Comparison of ENCODE assay signal across 10 mouse cellular contexts in the genomic region with DNA sequence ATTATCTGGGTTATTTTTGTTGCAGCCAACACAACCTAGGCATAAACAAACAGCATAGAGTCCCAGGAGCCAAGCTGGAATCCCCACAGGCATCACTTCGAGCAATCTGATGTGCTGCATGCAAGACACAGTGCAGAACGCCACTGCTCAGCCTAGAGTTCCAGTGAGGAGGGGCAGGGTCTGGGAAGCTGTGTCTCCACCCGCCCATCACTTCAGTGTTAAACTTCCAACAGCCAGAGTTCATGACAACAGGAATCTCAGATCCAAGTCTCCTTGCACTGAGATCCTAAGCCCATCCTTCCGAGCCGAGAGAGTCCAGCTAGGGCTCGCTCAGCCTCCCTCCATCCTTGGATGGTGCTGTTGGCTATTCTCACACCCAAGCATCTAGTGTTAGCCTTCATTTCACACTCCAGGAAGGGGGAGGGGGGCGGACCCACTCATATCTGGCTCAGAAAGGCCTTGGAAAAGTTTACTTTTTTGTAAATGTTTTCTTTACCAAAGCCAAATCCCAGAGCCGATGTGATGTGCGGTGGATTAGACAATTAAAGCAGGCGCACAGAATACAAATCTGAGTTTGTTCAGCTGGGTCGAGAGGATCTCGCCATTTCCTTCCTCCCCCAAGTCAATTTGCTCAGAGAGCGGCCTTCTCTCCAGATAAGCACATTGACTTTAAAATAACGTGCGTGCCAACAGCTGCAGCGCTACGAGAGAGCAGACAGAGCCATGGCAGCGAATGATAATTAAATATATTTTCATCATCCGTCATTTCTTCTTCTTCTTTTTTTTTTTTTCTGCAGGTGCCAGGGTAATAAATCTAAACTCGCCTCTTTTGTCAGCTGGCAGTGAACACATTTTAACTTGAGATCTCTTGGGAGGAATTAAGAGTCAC.
DNase-seq lines count a peak whose midpoint lies in the region; ATAC-seq and TF ChIP-seq lines count a peak whose summit lies in the region.
"Had no signal": no experiment of that assay in that cellular context is flagged by ENCODE, and none has a peak within 500 bp of the region (broad histone marks: within the 10 kb centered on the region; RNA-seq: fewer than 3 reads in every experiment).

No protein-coding gene starts in this region.

- H3K27me3 ChIP-seq in lung, embryonic 15.5 days: no peaks in the 10 kb centered on the region
- no peaks in the 10 kb centered on the region for H3K27me3 ChIP-seq in heart, embryonic 15.5 days
- H3K27me3 ChIP-seq: limb, embryonic 12.5 days had no signal

- no peak for TF ChIP-seq CTCF in lung, adult 2 months (IDR thresholded peaks at IDR 0.05; ENCODE audit: insufficient read depth, low read length)

- peak overlapping the region; percentile 21; the same call in 1 of the 2 replicates for H3K4me2 ChIP-seq in lung, embryonic 15.5 days
- no peak overlapping the region for H3K4me2 ChIP-seq in heart, embryonic 15.5 days

- H3K4me1 ChIP-seq in lung, embryonic 15.5 days: peaks cover 24% of the 10 kb centered on the region
- 0 out of 2 replicates have a peak, but pooled peaks cover 2% of the 10 kb centered on the region for H3K4me1 ChIP-seq in lung, adult 2 months (ENCODE audit: control insufficient read depth, insufficient read depth, low read length)
- H3K4me1 ChIP-seq in heart, embryonic 15.5 days (replicated peaks): peaks cover 25% of the 10 kb centered on the region

- H3K9me3 ChIP-seq in lung, embryonic 15.5 days: no peaks in the 10 kb centered on the region
- H3K9me3 ChIP-seq in heart, embryonic 15.5 days (replicated peaks): no peaks in the 10 kb centered on the region
- H3K9me3 ChIP-seq: limb, embryonic 12.5 days had no signal

- ATAC-seq in lung, embryonic 15.5 days (ENCODE audit: borderline replicate concordance, extremely low read depth, low FRiP score, low TSS enrichment): 0 out of 2 replicates have a peak, but pooled peaks have one; percentile 31
- ATAC-seq in erythroblast, adult 5-6 weeks (replicated peaks; ENCODE audit: low FRiP score, poor library complexity, severe bottlenecking): peak; percentile 86
- peak; percentile 57; the same call in 1 of the 2 replicates for ATAC-seq in heart, embryonic 15.5 days (replicated peaks; ENCODE audit: insufficient number of reproducible peaks, insufficient read depth, low FRiP score, low read depth)

- H3K36me3 ChIP-seq in lung, embryonic 15.5 days: no peaks in the 10 kb centered on the region
- no peaks in the 10 kb centered on the region for H3K36me3 ChIP-seq in heart, embryonic 15.5 days
- H3K36me3 ChIP-seq: G1E; limb, embryonic 12.5 days had no signal

- H3K27ac ChIP-seq in lung, embryonic 15.5 days: no peak overlapping the region
- H3K27ac ChIP-seq in heart, embryonic 15.5 days: peak overlapping the region; percentile 63
- H3K27ac ChIP-seq: limb, embryonic 12.5 days had no signal

- no peak for DNase-seq in lung, adult 2 months
- DNase-seq in lung, postnatal 36 days: peak; percentile 12
- no peak for DNase-seq in thymus, postnatal 14 days
- DNase-seq in adrenal gland, adult 8-10 months: no peak
- DNase-seq: thymus, adult 18-20 months had no signal

- 8% methylated on average over 20 of the region's 20 CpGs for whole genome bisulfite sequencing in lung, embryonic 15.5 days
- WGBS in lung, adult 2 months: 9% methylated on average over 20 of the region's 20 CpGs
- WGBS in heart, embryonic 15.5 days: 33% methylated on average over 20 of the region's 20 CpGs

- no peak for TF ChIP-seq POLR2A in lung, adult 2 months (IDR thresholded peaks at IDR 0.05; ENCODE audit: borderline replicate concordance, extremely low read depth, low read depth, low read length)

- H3K9ac ChIP-seq in lung, embryonic 15.5 days: no peak overlapping the region
- H3K9ac ChIP-seq in heart, embryonic 15.5 days: no peak overlapping the region
- H3K9ac ChIP-seq: limb, embryonic 12.5 days had no signal

- H3K4me3 ChIP-seq in lung, embryonic 15.5 days: no peak overlapping the region
- no peak overlapping the region for H3K4me3 ChIP-seq in lung, adult 2 months (replicated peaks; ENCODE audit: extremely low read depth, low read depth, low read length)
- no peak overlapping the region for H3K4me3 ChIP-seq in heart, embryonic 15.5 days
- H3K4me3 ChIP-seq: limb, embryonic 12.5 days had no signal

Comparison
In these comparisons a context has a peak if more than half of its experiments do, and no peak if none do; other contexts are left out.
1. ATAC-seq: peak in every context shown above with its lines; median percentile 86 in erythroblast, adult 5-6 weeks; 57 in heart, embryonic 15.5 days; 31 in lung, embryonic 15.5 days.